Mouse (Mus musculus) kidney, adult 2 months (tissue): ENCODE results near the gene 4930519P11Rik. TPM values are rescaled to one million over a fixed set of nuclear protein-coding genes. Genes with fewer than 3 reads are reported as not detected.

Experiments used
- DNase-seq: peaks from one replicate; pipeline ENCODE4 v3.0.0; 2021
- H3K27ac ChIP-seq: fragments of 200-500 bp; 2 replicates; pipeline ENCODE4 v1.5.1; 2012; ENCODE audit warnings: low read depth, low read length, control low read depth, inconsistent platforms; ENCODE audit not compliant: insufficient read depth
- H3K27me3 ChIP-seq: fragments of 200-500 bp; replicated peaks from 2 replicates; pipeline ENCODE4 v1.6.1; 2012; ENCODE audit warnings: mild to moderate bottlenecking, moderate library complexity, low read length, inconsistent platforms; ENCODE audit not compliant: control insufficient read depth, insufficient read depth
- H3K36me3 ChIP-seq: fragments of 200-500 bp; 2 replicates; pipeline ENCODE4 v1.6.1; 2012; ENCODE audit warnings: mild to moderate bottlenecking, moderate library complexity, low read length, inconsistent platforms; ENCODE audit not compliant: control insufficient read depth, insufficient read depth
- H3K4me1 ChIP-seq: fragments of 200-500 bp; 2 replicates; pipeline ENCODE4 v1.6.1; 2011; ENCODE audit warnings: low read length; ENCODE audit not compliant: control insufficient read depth, insufficient read depth
- H3K4me3 ChIP-seq: fragments of 200-500 bp; 2 replicates; pipeline ENCODE4 v1.5.1; 2011; ENCODE audit warnings: mild to moderate bottlenecking, low read depth, low read length, control low read depth; ENCODE audit not compliant: insufficient read depth
- CTCF ChIP-seq: fragments of 200-500 bp; conservative IDR thresholded peaks from 2 replicates; pipeline ENCODE4 v1.5.1; 2011; ENCODE audit warnings: low read depth, mild to moderate bottlenecking, control low read depth, low read length, moderate library complexity, mixed read lengths; ENCODE audit not compliant: insufficient read depth, insufficient read length
- POLR2A ChIP-seq: fragments of 200-500 bp; IDR thresholded peaks from one replicate; pipeline ENCODE4 v1.6.1; 2011; ENCODE audit warnings: low read depth, low read length, control low read depth
- WGBS: fragments of 180-500 bp; shearing (Covaris S2); methylation state at CpG from one replicate; pipeline ENCODE4 v1.1.7; 2018; 5-methylcytosine and 5-hydroxymethylcytosine counted together
- polyA plus RNA-seq: library from polyadenylated mRNA; depleted of rRNA; stranded (reverse); fragments of >200 nt; gene quantifications from 2 replicates; pipeline ENCODE4 v1.2.3, GENCODE M21; 2012

Gene 4930519P11Rik
- polyA plus RNA-seq, 1 experiment, result 0.86 TPM

DNA sequence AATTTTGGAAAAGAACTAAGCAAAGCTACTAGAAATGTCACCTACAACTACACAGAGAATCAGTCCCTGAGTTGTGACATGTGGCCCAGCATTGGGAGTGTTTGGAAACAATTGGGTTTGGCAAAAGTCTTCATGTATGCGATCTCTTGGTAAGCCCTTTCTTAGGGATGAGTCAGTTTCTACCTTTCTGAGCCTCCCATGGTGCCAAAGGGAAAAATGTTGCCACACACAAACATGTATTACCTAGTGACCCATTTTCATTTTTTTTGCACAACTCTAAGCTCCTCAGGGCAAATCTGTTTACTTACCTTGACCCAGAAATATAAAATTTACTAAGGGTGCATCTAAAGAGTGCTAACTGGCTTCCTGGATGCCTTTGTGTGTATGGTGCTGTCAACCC is 6.3 kb downstream of the 4930519P11Rik start:
- no peaks in the 10 kb centered on the region for H3K27me3 ChIP-seq
- no peak for DNase-seq
- H3K4me3 ChIP-seq, result no peak overlapping the region
- H3K4me1 ChIP-seq, result peaks cover 7% of the 10 kb centered on the region; the same call in 1 of the 2 replicates
- WGBS, result 89% methylated on average over 1 of the region's 1 CpGs
- no peak overlapping the region for H3K27ac ChIP-seq
- TF ChIP-seq POLR2A (no peak), CTCF (no peak)
- H3K36me3 ChIP-seq, result no peaks in the 10 kb centered on the region

DNA sequence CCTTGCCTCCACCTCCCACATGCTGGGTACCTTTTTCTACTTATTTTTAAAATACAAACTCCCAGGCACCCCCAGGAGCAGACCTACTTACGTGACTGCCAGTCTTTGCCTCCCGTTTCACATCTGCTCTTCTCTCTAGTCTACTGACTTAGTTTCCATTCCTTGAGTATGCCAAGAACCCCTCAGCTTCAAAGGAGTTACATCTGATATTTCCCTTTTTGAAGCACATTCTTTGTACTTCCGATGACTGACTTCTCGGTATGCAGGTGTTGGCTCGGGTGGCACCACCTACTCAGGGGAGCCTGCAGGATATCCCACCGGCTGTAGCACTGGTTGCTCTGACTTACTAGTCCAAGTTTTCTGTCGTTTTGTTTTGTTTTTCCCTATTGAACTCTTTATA is 9.1 kb downstream of the 4930519P11Rik start:
- H3K4me1 ChIP-seq, result peaks cover 12% of the 10 kb centered on the region; the same call in 1 of the 2 replicates
- peak overlapping the region; percentile 43 for H3K4me3 ChIP-seq
- no peaks in the 10 kb centered on the region for H3K27me3 ChIP-seq
- 18% methylated on average over 7 of the region's 7 CpGs for WGBS
- DNase-seq, result no peak
- peak overlapping the region; percentile 64 for H3K27ac ChIP-seq
- H3K36me3 ChIP-seq, result no peaks in the 10 kb centered on the region
- TF ChIP-seq POLR2A (no peak), CTCF (no peak)

DNA sequence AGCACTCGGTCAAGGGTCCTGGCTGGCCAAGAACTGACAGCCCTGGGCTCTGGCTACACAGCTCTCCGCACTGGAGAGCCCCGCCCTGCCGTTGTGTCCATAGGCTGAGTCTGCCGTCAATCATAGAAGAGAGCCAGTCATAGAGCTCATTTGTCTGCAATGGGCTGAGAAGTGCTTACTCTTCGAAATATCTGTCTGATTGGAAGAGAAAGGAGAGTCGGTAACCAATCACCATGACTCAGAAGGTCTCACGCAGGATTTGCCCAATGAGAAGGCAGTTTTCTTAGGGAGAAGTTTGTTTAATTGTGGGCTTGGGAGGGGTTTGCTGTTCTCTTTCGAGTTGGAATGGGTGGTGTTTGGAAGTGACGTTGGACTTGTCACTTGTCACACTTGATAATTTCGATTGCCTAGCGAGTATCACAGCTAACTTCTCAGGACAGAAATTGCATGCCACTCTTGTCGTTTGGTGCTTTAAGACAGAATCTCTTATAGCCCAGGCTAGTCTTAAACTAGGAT is 9.5 kb downstream of the 4930519P11Rik start, which contains the start of gene Pxmp4:
Pxmp4 (minus strand) TSS at position 71 of the 516 bp plus-strand sequence.
- peaks cover 12% of the 10 kb centered on the region; the same call in 1 of the 2 replicates for H3K4me1 ChIP-seq
- H3K27ac ChIP-seq, result peak within 1 kb of the TSS; percentile 99
- TF ChIP-seq POLR2A (peak; percentile 78), CTCF (no peak)
- H3K36me3 ChIP-seq, result no peaks in the 10 kb centered on the region
- peak within 1 kb of the TSS; percentile 100 for H3K4me3 ChIP-seq
- DNase-seq, result peak; percentile 100
- no peaks in the 10 kb centered on the region for H3K27me3 ChIP-seq
- under 1% methylated on average over 13 of the region's 13 CpGs for WGBS

DNA sequence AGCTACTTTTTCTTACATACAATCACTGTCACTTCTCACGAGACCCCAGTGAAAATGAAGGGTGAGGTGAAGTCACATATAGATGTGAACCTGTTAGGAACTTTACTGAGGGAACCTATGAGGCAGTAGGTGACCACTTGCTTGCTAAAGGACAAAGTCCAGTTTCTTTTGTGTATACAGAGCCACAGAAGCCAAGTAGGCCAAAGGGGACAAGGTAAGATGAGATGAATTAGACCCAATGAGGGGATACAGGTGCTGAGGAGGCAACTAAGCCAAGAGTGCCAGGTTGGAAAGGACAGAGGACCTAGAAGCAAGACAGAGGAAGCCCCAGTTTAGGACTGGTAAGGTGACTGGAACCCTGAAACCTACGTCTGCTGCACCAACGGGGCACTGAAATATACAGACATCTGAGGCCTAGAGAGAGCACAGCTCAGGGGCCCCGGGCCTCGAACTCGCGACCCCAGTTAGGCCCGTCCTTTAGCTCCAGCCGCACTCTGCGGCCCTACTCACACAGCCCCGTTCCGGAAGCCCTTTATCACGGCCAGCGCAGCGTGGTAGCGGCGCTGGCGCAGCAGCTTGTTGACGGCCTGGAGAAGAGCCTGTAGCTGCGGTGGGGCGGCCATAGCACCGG is 10.1 kb downstream of the 4930519P11Rik start:
- Histone ChIP-seq H3K27me3 (no peaks in the 10 kb centered on the region), H3K36me3 (no peaks in the 10 kb centered on the region), H3K4me3 (peak overlapping the region; percentile 100), H3K27ac (peak overlapping the region; percentile 99), H3K4me1 (peaks cover 12% of the 10 kb centered on the region; the same call in 1 of the 2 replicates)
- TF ChIP-seq CTCF, result no peak
- no peak for TF ChIP-seq POLR2A
- peak; percentile 74 for DNase-seq
- WGBS, result 6% methylated on average over 22 of the region's 22 CpGs

DNA sequence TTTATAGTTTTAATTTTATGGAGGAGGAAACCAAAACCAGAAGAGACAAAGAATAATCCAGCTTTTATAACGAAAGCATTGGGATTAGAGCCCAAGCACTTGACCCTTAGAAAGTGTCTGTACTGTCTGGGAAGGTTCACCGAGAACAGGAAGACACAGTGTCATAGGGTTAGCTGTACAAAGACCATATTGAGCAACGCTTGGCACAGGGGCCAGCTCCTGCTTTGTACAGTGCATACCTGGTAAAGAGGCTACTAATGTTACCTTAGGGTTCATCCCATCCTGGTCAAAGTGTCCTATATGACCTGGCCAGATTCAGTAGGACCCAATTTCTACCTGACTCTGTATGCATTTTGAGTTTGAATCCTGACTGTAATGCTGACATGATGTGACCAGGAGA is 11.9 kb downstream of the 4930519P11Rik start:
- TF ChIP-seq CTCF (no peak), POLR2A (no peak)
- H3K36me3 ChIP-seq, result no peaks in the 10 kb centered on the region
- peaks cover 12% of the 10 kb centered on the region; the same call in 1 of the 2 replicates for H3K4me1 ChIP-seq
- peak; percentile 87 for DNase-seq
- 40% methylated on average over 3 of the region's 3 CpGs for WGBS
- H3K4me3 ChIP-seq, result no peak overlapping the region
- no peaks in the 10 kb centered on the region for H3K27me3 ChIP-seq
- no peak overlapping the region for H3K27ac ChIP-seq

DNA sequence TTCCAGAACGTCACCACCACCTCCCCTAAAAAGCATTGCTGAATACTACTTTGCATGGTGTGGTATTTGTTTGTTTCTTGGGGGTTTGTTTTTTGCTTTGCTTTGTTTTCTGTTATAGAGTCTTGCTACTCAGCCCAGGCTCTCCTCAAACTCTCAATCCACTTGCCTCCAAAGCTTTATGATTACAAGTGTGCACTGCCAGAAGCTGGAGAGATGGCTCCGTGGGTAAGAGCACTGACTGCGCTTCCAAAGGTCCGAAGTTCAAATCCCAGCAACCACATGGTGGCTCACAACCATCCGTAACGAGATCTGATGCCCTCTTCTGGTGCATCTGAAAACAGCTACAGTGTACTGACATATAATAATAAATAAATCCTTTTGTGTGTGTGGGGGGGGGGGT is 12.7 kb downstream of the 4930519P11Rik start:
- Histone ChIP-seq H3K27me3 (no peaks in the 10 kb centered on the region), H3K36me3 (no peaks in the 10 kb centered on the region), H3K4me1 (peaks cover 12% of the 10 kb centered on the region; the same call in 1 of the 2 replicates), H3K4me3 (no peak overlapping the region), H3K27ac (no peak overlapping the region)
- no peak for TF ChIP-seq POLR2A
- no peak; the same call in 1 of the 2 replicates for TF ChIP-seq CTCF
- WGBS, result 54% methylated on average over 6 of the region's 6 CpGs
- DNase-seq, result peak; percentile 44

DNA sequence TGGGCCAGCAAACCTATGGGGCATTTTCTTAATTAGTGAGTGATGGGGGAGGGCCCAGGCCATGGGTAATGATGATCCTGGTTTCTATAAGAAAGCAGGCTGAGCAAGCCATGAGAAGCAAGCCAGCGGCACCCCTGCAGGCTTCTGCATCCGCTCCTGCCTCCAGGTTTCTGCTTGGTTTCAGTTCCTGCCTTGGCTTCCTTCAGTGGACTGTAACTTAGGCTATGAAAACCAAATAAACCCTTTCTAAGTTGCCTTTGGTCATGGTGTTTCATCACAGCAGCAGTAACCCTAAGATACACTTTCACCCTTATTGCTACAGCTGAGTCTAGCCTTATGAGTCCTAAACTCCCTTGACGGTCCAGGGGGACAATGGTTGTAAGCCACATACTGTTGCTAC is 15.8 kb downstream of the 4930519P11Rik start:
- no peak overlapping the region for H3K27ac ChIP-seq
- no peaks in the 10 kb centered on the region; the same call in 1 of the 2 replicates for H3K36me3 ChIP-seq
- H3K4me1 ChIP-seq, result peaks cover 5% of the 10 kb centered on the region; the same call in 1 of the 2 replicates
- TF ChIP-seq CTCF (no peak), POLR2A (no peak)
- no peak for DNase-seq
- 92% methylated on average over 3 of the region's 3 CpGs for WGBS
- no peak overlapping the region for H3K4me3 ChIP-seq
- no peaks in the 10 kb centered on the region for H3K27me3 ChIP-seq
